Mouse (Mus musculus) bone marrow macrophage, adult 2 months (primary cell): ENCODE data around the gene F830045P16Rik.
"Not testable (repeated sequence)": the region's sequence is repeated elsewhere in the genome, so short reads cannot be mapped to it uniquely, and the experiment has no call there.

Experiments
- CTCF ChIP-seq: IDR thresholded peaks from 2 replicates; pipeline ENCODE4 v1.5.1; 2012; ENCODE audit warnings: low read depth, mild to moderate bottlenecking, low read length, moderate library complexity
- POLR2A ChIP-seq: IDR thresholded peaks from 2 replicates; pipeline ENCODE4 v1.6.1; 2012; ENCODE audit warnings: mild to moderate bottlenecking, low read depth, low read length, borderline replicate concordance

GRCm38 (mm10) chr2:129438772-129439171, 97.6 kb downstream of the F830045P16Rik start:
- TF ChIP-seq CTCF, POLR2A: not testable (repeated sequence)
